Mouse (Mus musculus) thymus, postnatal 25 days (tissue): ENCODE measurements around the gene Gm30191.
A peak's percentile ranks its signal among the peaks of the same experiment; 100 is the strongest.

ENCODE experiments used
- DNase-seq: peaks from one replicate; pipeline ENCODE4 v3.0.0; 2022

The Gm30191 gene

GRCm38 (mm10) chr4:134246719-134247258, at the start of gene Gm30191:
Gene Gm30191, plus strand, starts transcription at chr4:134246935.
- DNase-seq, result no peak

GRCm38 (mm10) chr4:134199371-134199770, 47.4 kb upstream of the Gm30191 start:
- no peak for DNase-seq

GRCm38 (mm10) chr4:134202904-134203303, 43.8 kb upstream of the Gm30191 start, which contains the start of gene Gm7534:
Gene Gm7534, minus strand, starts transcription at chr4:134203004.
- DNase-seq, result no peak

- DNase-seq, result no peak
Observed at GRCm38 (mm10) chr4:134203340-134203896, 43.3 kb upstream of the Gm30191 start.

GRCm38 (mm10) chr4:134206488-134207053, 40.2 kb upstream of the Gm30191 start:
- no peak for DNase-seq

- no peak for DNase-seq
Observed at GRCm38 (mm10) chr4:134222793-134223600, 23.7 kb upstream of the Gm30191 start.

GRCm38 (mm10) chr4:134227194-134227593, 19.5 kb upstream of the Gm30191 start, which contains the start of gene Catsper4:
Gene Catsper4, minus strand, starts transcription at chr4:134227383.
- DNase-seq, result no peak

- DNase-seq, result no peak
Observed at GRCm38 (mm10) chr4:134230431-134230830, 16.3 kb upstream of the Gm30191 start.

GRCm38 (mm10) chr4:134234876-134235275, 11.9 kb upstream of the Gm30191 start:
- no peak for DNase-seq

- DNase-seq, result no peak
Observed at GRCm38 (mm10) chr4:134237582-134238278, 9.0 kb upstream of the Gm30191 start.

- DNase-seq, result no peak
Observed at GRCm38 (mm10) chr4:134238279-134238651, 8.5 kb upstream of the Gm30191 start, which contains the start of gene Cnksr1. Gene Cnksr1, minus strand, starts transcription at chr4:134238399.

GRCm38 (mm10) chr4:134238686-134239085, 8.0 kb upstream of the Gm30191 start:
- no peak for DNase-seq

GRCm38 (mm10) chr4:134243516-134244250, 3.1 kb upstream of the Gm30191 start, which contains the start of gene E130218I03Rik:
Gene E130218I03Rik, plus strand, starts transcription at chr4:134243662.
- no peak for DNase-seq

- peak; percentile 97 for DNase-seq
Observed at GRCm38 (mm10) chr4:134245148-134245843, 1.4 kb upstream of the Gm30191 start, which contains the start of gene Zfp593. Gene Zfp593, minus strand, starts transcription at chr4:134245592.

GRCm38 (mm10) chr4:134246256-134246655, 479 bp upstream of the Gm30191 start:
- no peak for DNase-seq

GRCm38 (mm10) chr4:134249651-134250050, 2.9 kb downstream of the Gm30191 start:
- DNase-seq, result peak; percentile 76

GRCm38 (mm10) chr4:134250116-134250929, 3.6 kb downstream of the Gm30191 start:
- DNase-seq, result no peak

- DNase-seq, result no peak
Observed at GRCm38 (mm10) chr4:134250930-134251240, 4.2 kb downstream of the Gm30191 start.

GRCm38 (mm10) chr4:134251241-134252130, 4.8 kb downstream of the Gm30191 start:
- DNase-seq, result peak; percentile 51
